Mouse (Mus musculus): ENCODE results near the gene Pcbp2. TPM values are rescaled to one million over a fixed set of nuclear protein-coding genes. Genes with fewer than 3 reads are reported as not detected.

Gene Pcbp2
- polyA plus RNA-seq, 1 experiment from 2014 or later = 217 TPM

GRCm38 (mm10) chr15:102532106-102532900 lies 62.0 kb downstream of the Pcbp2 start:
- Histone ChIP-seq H3K27me3 (no peaks in the 10 kb centered on the region), H3K4me1 (no peaks in the 10 kb centered on the region), H3K4me2 (no peak overlapping the region), H3K36me3 (peaks cover 90% of the 10 kb centered on the region), H3K9ac (no peak overlapping the region), H3K4me3 (no peak overlapping the region), H3K27ac (no peak overlapping the region), H3K9me3 (no peaks in the 10 kb centered on the region)
- WGBS = 85% methylated on average over 3 of the region's 3 CpGs
- ATAC-seq (ENCODE audit: borderline replicate concordance, extremely low read depth, low FRiP score, low TSS enrichment) = no peak

DNA sequence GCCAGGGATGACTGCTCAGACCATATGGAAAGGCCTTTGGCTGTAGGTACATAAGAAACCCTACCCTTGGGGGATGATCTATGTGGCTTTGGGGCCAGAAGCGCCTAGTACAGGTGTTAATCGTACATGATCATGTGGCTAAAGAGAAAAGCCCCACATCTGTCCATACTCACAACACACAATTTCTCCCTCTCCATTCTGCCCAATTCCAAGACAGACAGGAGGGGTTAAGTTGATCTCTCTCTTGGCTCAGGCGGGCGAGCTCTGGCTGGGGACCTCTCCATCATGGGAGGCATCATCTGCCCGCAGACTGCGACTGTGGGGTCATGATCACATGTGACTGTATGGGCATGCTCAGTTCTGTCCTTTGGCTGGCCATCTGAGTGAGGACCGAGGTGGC lies 63.6 kb downstream of the Pcbp2 start:
- Histone ChIP-seq H3K27ac (no peak overlapping the region), H3K9me3 (no peaks in the 10 kb centered on the region), H3K9ac (no peak overlapping the region), H3K36me3 (peaks cover 83% of the 10 kb centered on the region), H3K4me3 (no peak overlapping the region), H3K27me3 (no peaks in the 10 kb centered on the region), H3K4me2 (no peak overlapping the region), H3K4me1 (no peaks in the 10 kb centered on the region)
- ATAC-seq (ENCODE audit: borderline replicate concordance, extremely low read depth, low FRiP score, low TSS enrichment) = no peak
- 87% methylated on average over 7 of the region's 7 CpGs for WGBS

DNA sequence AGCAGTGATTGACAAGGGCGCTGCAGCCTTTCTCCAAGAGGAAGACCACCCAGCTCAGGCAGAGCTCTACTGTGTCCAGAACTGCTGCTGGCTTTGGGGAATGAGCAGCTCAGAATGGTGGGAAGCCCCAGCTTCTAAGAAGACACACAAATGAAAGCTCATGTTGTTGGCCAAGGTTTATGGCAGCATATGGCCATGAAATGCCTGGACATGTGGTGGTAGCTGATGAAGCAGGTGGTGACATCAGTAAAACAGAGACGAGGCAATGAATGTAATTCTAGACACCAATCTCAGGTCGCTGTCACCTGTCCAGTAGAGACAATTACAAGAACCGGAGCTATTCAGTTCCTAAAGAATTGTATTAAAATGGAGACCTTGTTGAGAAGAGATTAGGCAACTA lies 74.5 kb downstream of the Pcbp2 start:
- Histone ChIP-seq H3K27ac (no peak overlapping the region), H3K27me3 (no peaks in the 10 kb centered on the region), H3K9me3 (no peaks in the 10 kb centered on the region), H3K4me3 (no peak overlapping the region), H3K9ac (no peak overlapping the region), H3K4me2 (no peak overlapping the region), H3K4me1 (no peaks in the 10 kb centered on the region), H3K36me3 (peaks cover 72% of the 10 kb centered on the region)
- no peak for ATAC-seq (ENCODE audit: borderline replicate concordance, extremely low read depth, low FRiP score, low TSS enrichment)
- WGBS = 92% methylated on average over 4 of the region's 4 CpGs

GRCm38 (mm10) chr15:102546246-102546645 lies 75.9 kb downstream of the Pcbp2 start:
- whole genome bisulfite sequencing = 89% methylated on average over 3 of the region's 3 CpGs
- Histone ChIP-seq H3K4me3 (no peak overlapping the region), H3K4me2 (no peak overlapping the region), H3K27me3 (no peaks in the 10 kb centered on the region), H3K4me1 (no peaks in the 10 kb centered on the region), H3K9ac (no peak overlapping the region), H3K27ac (no peak overlapping the region), H3K9me3 (no peaks in the 10 kb centered on the region), H3K36me3 (peaks cover 62% of the 10 kb centered on the region)
- no peak for ATAC-seq (ENCODE audit: borderline replicate concordance, extremely low read depth, low FRiP score, low TSS enrichment)

- 76% methylated on average over 3 of the region's 3 CpGs for WGBS
- no peak for ATAC-seq (ENCODE audit: borderline replicate concordance, extremely low read depth, low FRiP score, low TSS enrichment)
- no peak overlapping the region for H3K4me3 ChIP-seq
- H3K4me1 ChIP-seq = no peaks in the 10 kb centered on the region
- peaks cover 63% of the 10 kb centered on the region for H3K36me3 ChIP-seq
- H3K4me2 ChIP-seq = no peak overlapping the region
- H3K27ac ChIP-seq = no peak overlapping the region
- H3K9me3 ChIP-seq = no peaks in the 10 kb centered on the region
- no peaks in the 10 kb centered on the region for H3K27me3 ChIP-seq
- no peak overlapping the region for H3K9ac ChIP-seq
Observed at GRCm38 (mm10) chr15:102546677-102547427, 76.5 kb downstream of the Pcbp2 start.

GRCm38 (mm10) chr15:102547478-102547877 lies 77.1 kb downstream of the Pcbp2 start:
- 96% methylated on average over 3 of the region's 3 CpGs for WGBS
- H3K36me3 ChIP-seq = peaks cover 63% of the 10 kb centered on the region
- ATAC-seq (ENCODE audit: borderline replicate concordance, extremely low read depth, low FRiP score, low TSS enrichment) = no peak
- no peaks in the 10 kb centered on the region for H3K9me3 ChIP-seq
- no peak overlapping the region for H3K4me2 ChIP-seq
- no peak overlapping the region for H3K9ac ChIP-seq
- H3K4me3 ChIP-seq = no peak overlapping the region
- no peaks in the 10 kb centered on the region for H3K4me1 ChIP-seq
- no peak overlapping the region for H3K27ac ChIP-seq
- no peaks in the 10 kb centered on the region for H3K27me3 ChIP-seq

Other genes with a start within 250 kb of the Pcbp2 start
- gene Itgb7, start 238.6 kb upstream of the Pcbp2 start, polyA plus RNA-seq (2015; fragmentation: Nextera tagmentation; extraction: Ambion mirVana) = 2.0 and 3.2 TPM in 2 replicates
- gene Rarg, start 213.0 kb upstream of the Pcbp2 start, polyA plus RNA-seq (2015; fragmentation: Nextera tagmentation; extraction: Ambion mirVana) = 43.7 and 43.8 TPM in 2 replicates
- 0.53 and 0.57 TPM in 2 replicates for gene Gm9918, start 200.0 kb upstream of the Pcbp2 start, polyA plus RNA-seq (2015; fragmentation: Nextera tagmentation; extraction: Ambion mirVana)
- gene Mfsd5, start 191.1 kb upstream of the Pcbp2 start, polyA plus RNA-seq (2015; fragmentation: Nextera tagmentation; extraction: Ambion mirVana) = 63.8 and 65.3 TPM in 2 replicates
- 27.6 and 32.2 TPM in 2 replicates for gene Espl1, start 174.3 kb upstream of the Pcbp2 start, polyA plus RNA-seq (2015; fragmentation: Nextera tagmentation; extraction: Ambion mirVana)
- 368 and 401 TPM in 2 replicates for gene Pfdn5, start 144.4 kb upstream of the Pcbp2 start, polyA plus RNA-seq (2015; fragmentation: Nextera tagmentation; extraction: Ambion mirVana)
- 100 and 106 TPM in 2 replicates for gene Myg1, start 138.8 kb upstream of the Pcbp2 start, polyA plus RNA-seq (2015; fragmentation: Nextera tagmentation; extraction: Ambion mirVana)
- 91.1 and 92.0 TPM in 2 replicates for gene Aaas, start 119.8 kb upstream of the Pcbp2 start, polyA plus RNA-seq (2015; fragmentation: Nextera tagmentation; extraction: Ambion mirVana)
- gene Sp7, start 103.4 kb upstream of the Pcbp2 start, polyA plus RNA-seq (2015; fragmentation: Nextera tagmentation; extraction: Ambion mirVana) = 0.48 and 0.55 TPM in 2 replicates
- gene Sp1, start 64.4 kb upstream of the Pcbp2 start, polyA plus RNA-seq (2015; fragmentation: Nextera tagmentation; extraction: Ambion mirVana) = 10.6 TPM in 2 replicates
- gene Amhr2, start 25.2 kb upstream of the Pcbp2 start, polyA plus RNA-seq (2015; fragmentation: Nextera tagmentation; extraction: Ambion mirVana) = 0.59 and 0.82 TPM in 2 replicates
- 69.4 and 71.4 TPM in 2 replicates for gene Prr13, start 11.5 kb upstream of the Pcbp2 start, polyA plus RNA-seq (2015; fragmentation: Nextera tagmentation; extraction: Ambion mirVana)
- gene Gm10337, start 33.2 kb downstream of the Pcbp2 start, polyA plus RNA-seq (2015; fragmentation: Nextera tagmentation; extraction: Ambion mirVana) = not detected in 2 replicates
- 11.8 and 14.4 TPM in 2 replicates for gene Map3k12, start 46.5 kb downstream of the Pcbp2 start, polyA plus RNA-seq (2015; fragmentation: Nextera tagmentation; extraction: Ambion mirVana)
- gene Tarbp2, start 47.7 kb downstream of the Pcbp2 start, polyA plus RNA-seq (2015; fragmentation: Nextera tagmentation; extraction: Ambion mirVana) = 80.7 and 82.7 TPM in 2 replicates
- gene Npff, start 54.4 kb downstream of the Pcbp2 start, polyA plus RNA-seq (2015; fragmentation: Nextera tagmentation; extraction: Ambion mirVana) = 2.0 and 5.4 TPM in 2 replicates
- gene Gm28047, start 154.5 kb downstream of the Pcbp2 start, polyA plus RNA-seq (2015; fragmentation: Nextera tagmentation; extraction: Ambion mirVana) = not detected in 2 replicates
- gene Atf7, start 154.9 kb downstream of the Pcbp2 start, polyA plus RNA-seq (2015; fragmentation: Nextera tagmentation; extraction: Ambion mirVana) = 40.6 and 47.0 TPM in 2 replicates
- gene Atp5g2, start 201.8 kb downstream of the Pcbp2 start, polyA plus RNA-seq (2015; fragmentation: Nextera tagmentation; extraction: Ambion mirVana) = 70.9 and 83.1 TPM in 2 replicates